In the genomic region with DNA sequence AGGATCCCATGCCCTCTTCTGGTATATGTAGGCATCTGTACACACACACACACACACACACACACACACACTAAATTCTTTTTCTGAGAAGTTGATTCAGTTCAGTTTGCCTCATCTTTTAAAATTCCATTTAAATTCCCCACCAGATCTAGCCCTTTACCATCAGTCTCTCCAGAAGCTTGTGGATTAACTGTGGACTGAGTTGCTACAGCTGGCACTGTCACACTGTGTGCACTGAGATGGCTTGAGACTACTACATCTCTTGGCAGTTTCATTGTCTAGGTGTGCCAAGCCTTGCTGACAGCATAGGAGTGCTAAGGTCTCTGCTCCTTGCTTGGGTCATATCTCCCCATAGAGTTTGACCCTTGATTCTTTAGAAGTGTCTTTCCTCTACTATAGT, we compare ENCODE assay signal across 21 mouse cellular contexts.
"Had no signal": no experiment of that assay in that cellular context is flagged by ENCODE, and none has a peak within 500 bp of the region (broad histone marks: within the 10 kb centered on the region; RNA-seq: fewer than 3 reads in every experiment).

No protein-coding gene starts in this region.

- H3K9ac ChIP-seq: limb, embryonic 13.5 days; liver, embryonic 12.5 days; liver, embryonic 15.5 days; lung, embryonic 15.5 days; midbrain, embryonic 15.5 days; neural tube, embryonic 12.5 days; neural tube, embryonic 15.5 days; stomach, embryonic 15.5 days had no signal

- DNase-seq: kidney, adult 18-20 months; kidney, adult 9 months; kidney, postnatal 14 days; kidney, postnatal 4 days; left cerebral cortex, postnatal 4 days; liver; right cerebral cortex, adult 18-20 months; right cerebral cortex, postnatal 14 days; spleen, adult 18-20 months; thymus, postnatal 25 days had no signal

- H3K36me3 ChIP-seq: limb, embryonic 13.5 days; liver, embryonic 12.5 days; liver, embryonic 15.5 days; lung, embryonic 15.5 days; midbrain, embryonic 15.5 days; neural tube, embryonic 12.5 days; neural tube, embryonic 15.5 days; stomach, embryonic 15.5 days had no signal

- H3K4me2 ChIP-seq: limb, embryonic 13.5 days; liver, embryonic 12.5 days; liver, embryonic 15.5 days; lung, embryonic 15.5 days; midbrain, embryonic 11.5 days; midbrain, embryonic 15.5 days; neural tube, embryonic 12.5 days; neural tube, embryonic 15.5 days; stomach, embryonic 15.5 days had no signal

- ATAC-seq: inflammation-experienced regulatory T-cells, adult 6 months; intestine, embryonic 16.5 days; liver, embryonic 12.5 days; midbrain, embryonic 15.5 days had no signal

- H3K4me1 ChIP-seq: liver, embryonic 12.5 days; liver, embryonic 15.5 days; neural tube, embryonic 12.5 days; neural tube, embryonic 15.5 days had no signal

- H3K4me3 ChIP-seq: limb, embryonic 13.5 days; liver, embryonic 12.5 days; liver, embryonic 15.5 days; lung, embryonic 15.5 days; midbrain, embryonic 15.5 days; neural tube, embryonic 12.5 days; neural tube, embryonic 15.5 days; stomach, embryonic 15.5 days had no signal

- H3K9me3 ChIP-seq: limb, embryonic 13.5 days; liver, embryonic 12.5 days; liver, embryonic 15.5 days; lung, embryonic 15.5 days; midbrain, embryonic 15.5 days; neural tube, embryonic 12.5 days; neural tube, embryonic 15.5 days; stomach, embryonic 15.5 days had no signal

- H3K27ac ChIP-seq: limb, embryonic 13.5 days; liver, embryonic 12.5 days; liver, embryonic 15.5 days; lung, embryonic 15.5 days; midbrain, embryonic 15.5 days; neural tube, embryonic 12.5 days; neural tube, embryonic 15.5 days; stomach, embryonic 15.5 days had no signal

- H3K27me3 ChIP-seq: limb, embryonic 13.5 days; liver, embryonic 12.5 days; liver, embryonic 15.5 days; lung, embryonic 15.5 days; midbrain, embryonic 15.5 days; neural tube, embryonic 12.5 days; neural tube, embryonic 15.5 days; stomach, embryonic 15.5 days had no signal
